Mouse (Mus musculus) lung, adult 2 months (tissue): ENCODE results near the gene Dab2ip.

Experiments used
- CTCF ChIP-seq: fragments of 200-500 bp; IDR thresholded peaks from 2 replicates; pipeline ENCODE4 v1.5.1; 2011; ENCODE audit warnings: mild to moderate bottlenecking, low read length, control low read depth; ENCODE audit not compliant: insufficient read depth
- POLR2A ChIP-seq: fragments of 200-500 bp; IDR thresholded peaks from 2 replicates; pipeline ENCODE4 v1.6.1; 2011; ENCODE audit warnings: low read depth, mild to moderate bottlenecking, control low read depth, low read length, borderline replicate concordance; ENCODE audit errors: extremely low read depth

DNA sequence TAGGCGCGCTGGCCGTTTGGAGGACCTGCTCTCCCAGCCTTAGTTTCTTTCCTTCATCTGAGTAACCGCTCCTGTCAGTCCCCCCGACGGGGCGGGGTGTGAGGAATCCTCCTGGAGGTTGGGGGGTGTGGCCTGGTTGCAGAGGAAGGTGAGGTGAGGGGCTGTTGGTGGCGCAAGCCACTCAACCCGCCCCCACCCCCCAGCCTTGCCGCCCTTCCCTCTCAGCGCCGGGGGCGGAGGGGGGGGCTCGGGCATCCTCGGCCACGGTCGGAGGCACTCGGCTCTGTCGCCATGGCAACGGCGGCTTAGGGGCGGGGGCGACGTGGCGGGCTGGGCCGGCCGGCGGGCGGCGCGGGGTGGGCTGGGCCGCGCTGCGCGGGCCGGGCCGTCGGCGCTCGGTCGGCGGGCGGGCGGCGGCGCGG lies 102.9 kb downstream of the Dab2ip start:
- TF ChIP-seq POLR2A: no peak
- TF ChIP-seq CTCF: no peak
